Mouse (Mus musculus) lung, embryonic 16.5 days (tissue): ENCODE measurements around the gene Cygb. TPM values are rescaled to one million over a fixed set of nuclear protein-coding genes. Genes with fewer than 3 reads are reported as not detected.

ENCODE experiments used
- ATAC-seq: fragments of 200-750 bp; cut with Nextera tagmentation; 2 replicates; pipeline ENCODE4 v1.8.0; 2017; ENCODE audit warnings: low read depth, mild to moderate bottlenecking, moderate library complexity
- H3K27ac ChIP-seq: fragments of 300-500 bp; sonication (generic); 2 replicates; pipeline ENCODE4 v1.5.1; 2014; ENCODE audit warnings: mild to moderate bottlenecking, control low read depth, low read length
- H3K27me3 ChIP-seq: fragments of 300-500 bp; sonication (generic); 2 replicates; pipeline ENCODE4 v1.6.1; 2014; ENCODE audit warnings: low read depth, low read length, mixed read lengths; ENCODE audit not compliant: control insufficient read depth, insufficient read depth
- H3K36me3 ChIP-seq: fragments of 300-500 bp; sonication (generic); 2 replicates; pipeline ENCODE4 v1.6.1; 2014; ENCODE audit warnings: low read length; ENCODE audit not compliant: control insufficient read depth, insufficient read depth
- H3K4me1 ChIP-seq: fragments of 300-500 bp; sonication (generic); replicated peaks from 2 replicates; pipeline ENCODE4 v1.6.1; 2014; ENCODE audit warnings: low read length, mixed read lengths; ENCODE audit not compliant: control insufficient read depth, insufficient read depth
- H3K4me2 ChIP-seq: fragments of 300-500 bp; sonication (generic); 2 replicates; pipeline ENCODE4 v1.6.1; 2014; ENCODE audit warnings: low read depth, low read length, control low read depth
- H3K4me3 ChIP-seq: fragments of 300-500 bp; sonication (generic); 2 replicates; pipeline ENCODE4 v1.5.1; 2014; ENCODE audit warnings: mild to moderate bottlenecking, low read length, control low read depth
- H3K9ac ChIP-seq: fragments of 300-500 bp; sonication (generic); 2 replicates; pipeline ENCODE4 v1.6.1; 2014; ENCODE audit warnings: low read length, control low read depth
- H3K9me3 ChIP-seq: fragments of 300-500 bp; sonication (generic); 2 replicates; pipeline ENCODE4 v1.6.1; 2016; ENCODE audit warnings: low read length; ENCODE audit not compliant: control insufficient read depth
- WGBS: fragments of 180-500 bp; shearing (Covaris S2); extraction: QIAGEN DNeasy Blood & Tissue Kit; methylation state at CpG from one replicate; pipeline ENCODE4 v1.1.7; 2014; 5-methylcytosine and 5-hydroxymethylcytosine counted together
- polyA plus RNA-seq: library from polyadenylated mRNA; unstranded; fragments of >200 nt; fragmentation: Nextera tagmentation; extraction: Ambion mirVana; gene quantifications from 2 replicates; pipeline ENCODE4 v1.2.1, GENCODE M21; 2015

Cygb gene
- polyA plus RNA-seq, 1 experiment from 2014 or later = 13.3 TPM

DNA sequence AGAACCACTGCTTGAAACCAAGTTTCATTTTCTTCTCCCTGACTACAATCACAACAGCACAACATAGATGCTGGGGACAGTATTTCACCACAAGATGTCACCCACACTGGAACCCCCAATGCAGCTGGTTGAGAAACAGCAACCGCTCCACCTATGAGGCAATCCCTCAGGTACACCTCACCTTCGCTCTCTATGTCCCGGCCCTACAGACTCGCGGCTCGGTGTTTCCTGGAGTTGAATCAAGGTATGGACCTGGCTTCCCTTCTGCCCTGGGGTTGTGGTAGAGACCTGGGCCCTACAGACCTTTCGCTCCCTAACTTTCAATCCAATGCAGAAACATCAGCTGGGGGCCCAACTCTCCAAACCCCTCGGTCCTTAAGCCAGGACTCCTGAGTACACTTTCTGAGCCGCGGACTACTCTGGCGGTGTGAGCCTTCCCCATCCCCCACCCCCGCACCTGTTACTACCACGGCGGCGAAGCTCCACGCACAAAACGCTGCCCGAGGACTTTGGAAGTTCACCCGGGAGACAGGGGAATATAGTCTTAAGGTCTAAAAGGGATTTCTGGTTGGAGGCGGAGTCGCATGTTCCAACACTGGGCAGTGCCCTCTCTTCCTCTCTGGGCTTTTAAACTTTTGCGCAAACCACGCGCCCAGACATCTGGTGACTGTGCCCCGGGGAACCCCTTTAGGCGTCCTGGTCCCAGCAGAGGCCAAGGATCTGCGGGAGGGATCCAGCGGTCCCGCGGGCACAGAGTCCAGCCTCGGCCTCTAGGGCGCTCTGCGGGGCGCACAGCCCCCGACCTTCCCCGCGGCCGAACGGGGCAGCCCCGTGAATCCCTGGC is 30.6 kb downstream of the Cygb start:
- Histone ChIP-seq H3K36me3 (no peaks in the 10 kb centered on the region), H3K9ac (peak overlapping the region; percentile 81), H3K27ac (peak overlapping the region; percentile 53), H3K9me3 (no peaks in the 10 kb centered on the region), H3K4me2 (peak overlapping the region; percentile 70), H3K4me1 (peaks cover 53% of the 10 kb centered on the region), H3K27me3 (no peaks in the 10 kb centered on the region), H3K4me3 (peak overlapping the region; percentile 76)
- peak; percentile 11 for ATAC-seq
- WGBS = 6% methylated on average over 40 of the region's 40 CpGs

- H3K4me3 ChIP-seq = 0 out of 2 replicates have a peak overlapping the region, but pooled peaks have one; percentile 2
- peak; percentile 83 for ATAC-seq
- H3K4me2 ChIP-seq = no peak overlapping the region; the same call in none of the 2 replicates
- H3K27me3 ChIP-seq = no peaks in the 10 kb centered on the region
- H3K9me3 ChIP-seq = no peaks in the 10 kb centered on the region
- 8% methylated on average over 6 of the region's 6 CpGs for WGBS
- peak overlapping the region; percentile 87 for H3K27ac ChIP-seq
- H3K36me3 ChIP-seq = no peaks in the 10 kb centered on the region
- peaks cover 73% of the 10 kb centered on the region for H3K4me1 ChIP-seq
- peak overlapping the region; percentile 29; the same call in 1 of the 2 replicates for H3K9ac ChIP-seq
Observed at GRCm38 (mm10) chr11:116621258-116621704, 32.8 kb downstream of the Cygb start.

- H3K4me1 ChIP-seq = peaks cover 78% of the 10 kb centered on the region
- H3K9me3 ChIP-seq = no peaks in the 10 kb centered on the region
- peak overlapping the region; percentile 29; the same call in 1 of the 2 replicates for H3K9ac ChIP-seq
- WGBS = 54% methylated on average over 10 of the region's 10 CpGs
- H3K4me2 ChIP-seq = peak overlapping the region; percentile 27
- no peak overlapping the region; the same call in 1 of the 2 replicates for H3K4me3 ChIP-seq
- H3K27me3 ChIP-seq = no peaks in the 10 kb centered on the region
- peak; percentile 15 for ATAC-seq
- no peaks in the 10 kb centered on the region for H3K36me3 ChIP-seq
- peak overlapping the region; percentile 87 for H3K27ac ChIP-seq
Observed at GRCm38 (mm10) chr11:116620559-116621253, 33.4 kb downstream of the Cygb start.

DNA sequence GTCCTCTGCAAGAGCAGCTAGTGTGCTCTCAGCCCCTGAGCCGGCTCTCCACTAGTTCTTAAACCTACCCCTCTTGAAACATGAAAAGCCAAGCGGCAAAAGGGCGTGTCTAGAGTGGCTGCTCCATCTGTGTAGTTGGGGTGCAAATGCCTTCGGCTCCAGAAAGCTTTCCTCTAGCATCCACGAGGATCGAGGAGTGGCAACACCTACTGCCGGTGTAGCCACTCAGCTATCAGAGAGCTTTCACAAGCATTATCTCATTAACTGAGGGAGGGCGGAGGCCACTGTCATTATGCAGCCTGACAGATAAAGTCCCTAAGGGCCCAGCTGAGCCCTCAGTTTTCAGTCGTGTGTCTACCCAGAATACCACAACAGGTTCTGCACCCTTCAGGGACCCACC is 34.0 kb downstream of the Cygb start:
- peak overlapping the region; percentile 27 for H3K4me2 ChIP-seq

DNA sequence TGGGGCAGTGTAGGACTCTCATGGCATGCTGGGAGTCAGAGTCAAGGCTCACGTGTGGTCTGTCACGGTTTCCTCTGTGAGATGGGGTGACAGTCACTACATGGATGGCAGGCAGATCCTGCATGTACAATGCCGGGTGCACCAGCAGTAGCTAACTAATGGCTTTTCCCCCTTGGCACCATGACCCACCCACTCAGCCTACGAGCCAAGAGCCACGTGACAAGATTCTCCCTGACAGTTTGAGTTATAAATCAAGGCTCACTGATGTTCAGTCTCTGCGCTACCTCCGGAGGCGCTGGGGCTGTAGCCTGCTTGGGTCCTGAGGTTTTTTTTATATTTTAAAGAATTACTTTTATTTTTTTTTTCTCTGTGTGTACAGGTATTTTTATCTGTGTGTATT is 34.6 kb downstream of the Cygb start:
- H3K27me3 ChIP-seq = no peaks in the 10 kb centered on the region
- H3K4me2 ChIP-seq = no peak overlapping the region
- no peaks in the 10 kb centered on the region for H3K9me3 ChIP-seq
- no peak for ATAC-seq
- H3K36me3 ChIP-seq = no peaks in the 10 kb centered on the region
- no peak overlapping the region for H3K9ac ChIP-seq
- no peak overlapping the region for H3K4me3 ChIP-seq
- H3K4me1 ChIP-seq = peaks cover 84% of the 10 kb centered on the region
- 47% methylated on average over 8 of the region's 8 CpGs for WGBS
- H3K27ac ChIP-seq = peak overlapping the region; percentile 41; the same call in 1 of the 2 replicates

More for the DNA sequence above, 34.0 kb downstream of the Cygb start:
- peak overlapping the region; percentile 2; the same call in 1 of the 2 replicates for H3K4me3 ChIP-seq
- no peaks in the 10 kb centered on the region for H3K9me3 ChIP-seq
- peak overlapping the region; percentile 87 for H3K27ac ChIP-seq
- H3K36me3 ChIP-seq = no peaks in the 10 kb centered on the region
- H3K27me3 ChIP-seq = no peaks in the 10 kb centered on the region
- peaks cover 85% of the 10 kb centered on the region for H3K4me1 ChIP-seq
- ATAC-seq = no peak
- 31% methylated on average over 9 of the region's 9 CpGs for WGBS
- H3K9ac ChIP-seq = peak overlapping the region; percentile 5; the same call in 1 of the 2 replicates

GRCm38 (mm10) chr11:116619156-116619555 is 35.0 kb downstream of the Cygb start:
- ATAC-seq = no peak
- no peaks in the 10 kb centered on the region for H3K27me3 ChIP-seq
- H3K9ac ChIP-seq = no peak overlapping the region
- no peaks in the 10 kb centered on the region for H3K36me3 ChIP-seq
- no peak overlapping the region for H3K4me3 ChIP-seq
- no peak overlapping the region for H3K4me2 ChIP-seq
- peak overlapping the region; percentile 41; the same call in 1 of the 2 replicates for H3K27ac ChIP-seq
- H3K4me1 ChIP-seq = peaks cover 81% of the 10 kb centered on the region
- H3K9me3 ChIP-seq = no peaks in the 10 kb centered on the region
- WGBS = 77% methylated on average over 7 of the region's 7 CpGs

- Histone ChIP-seq H3K36me3 (no peaks in the 10 kb centered on the region; the same call in 1 of the 2 replicates), H3K9ac (no peak overlapping the region), H3K27me3 (no peaks in the 10 kb centered on the region), H3K4me2 (no peak overlapping the region), H3K4me3 (no peak overlapping the region), H3K9me3 (no peaks in the 10 kb centered on the region), H3K27ac (no peak overlapping the region), H3K4me1 (peaks cover 81% of the 10 kb centered on the region)
- WGBS = 88% methylated on average over 7 of the region's 7 CpGs
- no peak for ATAC-seq
Observed at GRCm38 (mm10) chr11:116618666-116619065, 35.4 kb downstream of the Cygb start.

- peak overlapping the region; percentile 57 for H3K27ac ChIP-seq
- H3K4me1 ChIP-seq = peaks cover 74% of the 10 kb centered on the region
- no peak overlapping the region for H3K9ac ChIP-seq
- H3K27me3 ChIP-seq = no peaks in the 10 kb centered on the region
- no peak overlapping the region; the same call in 1 of the 2 replicates for H3K4me2 ChIP-seq
- peak; percentile 28 for ATAC-seq
- H3K9me3 ChIP-seq = no peaks in the 10 kb centered on the region
- H3K4me3 ChIP-seq = no peak overlapping the region
- no peaks in the 10 kb centered on the region; the same call in 1 of the 2 replicates for H3K36me3 ChIP-seq
- 52% methylated on average over 7 of the region's 7 CpGs for WGBS
Observed at GRCm38 (mm10) chr11:116617641-116618040, 36.5 kb downstream of the Cygb start.
